Mouse (Mus musculus) CH12.LX (cell line): ENCODE data around the gene Pou5f1. TPM values are rescaled to one million over a fixed set of nuclear protein-coding genes. Genes with fewer than 3 reads are reported as not detected.

ENCODE experiments used
- DNase-seq: peaks from one replicate; pipeline ENCODE4 v3.0.0-alpha.2; 2013; ENCODE audit errors: extremely low read depth
- H3K27ac ChIP-seq: 2 replicates; pipeline ENCODE4 v1.5.1; 2012; ENCODE audit warnings: low read depth, mild to moderate bottlenecking, control low read depth, moderate library complexity; ENCODE audit not compliant: insufficient read depth
- H3K27me3 ChIP-seq: replicated peaks from 2 replicates; pipeline ENCODE3; 2012; ENCODE audit warnings: inconsistent platforms
- H3K36me3 ChIP-seq, 2 experiments: replicated peaks in 1 of 2; 2 replicates each; pipeline versions ENCODE3 to v1.6.1; 2012; ENCODE audit warnings: inconsistent platforms in 1 of 2, low read length in 1 of 2, mild to moderate bottlenecking in 1 of 2, mixed read lengths in 1 of 2, moderate library complexity in 1 of 2; ENCODE audit not compliant: control insufficient read depth in 1 of 2, insufficient read depth in 1 of 2
- H3K4me1 ChIP-seq, 2 experiments: 2 replicates each; pipeline ENCODE4 v1.6.1; 2012; ENCODE audit warnings: inconsistent platforms in 1 of 2, moderate library complexity in 1 of 2; ENCODE audit not compliant: insufficient read depth in 2 of 2, control insufficient read depth in 1 of 2
- H3K4me2 ChIP-seq: 2 replicates; pipeline ENCODE4 v1.6.1; 2012; ENCODE audit warnings: low read depth, mild to moderate bottlenecking, control low read depth; ENCODE audit not compliant: poor library complexity, insufficient read depth, severe bottlenecking
- H3K4me3 ChIP-seq, 3 experiments: fragments of 150-350 bp in 1 of 3; sonication (generic) in 1 of 3; replicated peaks in 1 of 3; 2 replicates each; pipeline versions ENCODE3 to v1.5.1; 2011 to 2012; ENCODE audit warnings: low read depth in 2 of 3, low read length in 2 of 3, mild to moderate bottlenecking in 2 of 3, moderate library complexity in 2 of 3, control low read depth in 1 of 3, improper control_type of control experiment in 1 of 3, inconsistent platforms in 1 of 3, mixed read lengths in 1 of 3; ENCODE audit not compliant: poor library complexity in 1 of 3
- H3K79me2 ChIP-seq: replicated peaks from 2 replicates; pipeline ENCODE4 v1.6.1; 2012; ENCODE audit warnings: mild to moderate bottlenecking, moderate library complexity; ENCODE audit not compliant: control insufficient read depth, poor library complexity, insufficient read depth, severe bottlenecking; ENCODE audit errors: extremely low read depth
- H3K9ac ChIP-seq: 2 replicates; pipeline ENCODE4 v1.6.1; 2012; ENCODE audit warnings: low read depth, mild to moderate bottlenecking, control low read depth, moderate library complexity; ENCODE audit not compliant: insufficient read depth
- H3K9me3 ChIP-seq: replicated peaks from 2 replicates; pipeline ENCODE3; 2012; ENCODE audit warnings: low read length, inconsistent platforms, mixed read lengths
- CHD1 ChIP-seq: IDR thresholded peaks from 2 replicates; pipeline ENCODE4 v1.6.1; 2012; ENCODE audit warnings: low read depth, low read length, improper control_type of control experiment, inconsistent platforms
- CTCF ChIP-seq, 2 experiments: IDR thresholded peaks in 1 of 2; conservative IDR thresholded peaks in 1 of 2; 2 replicates each; pipeline ENCODE4 v1.5.1; 2011 to 2012; ENCODE audit warnings: low read depth in 2 of 2, low read length in 2 of 2, improper control_type of control experiment in 1 of 2, inconsistent platforms in 1 of 2, mild to moderate bottlenecking in 1 of 2, moderate library complexity in 1 of 2
- E2F4 ChIP-seq: IDR thresholded peaks from 2 replicates; pipeline ENCODE4 v1.6.1; 2011; ENCODE audit warnings: low read depth, low read length, improper control_type of control experiment; ENCODE audit not compliant: insufficient replicate concordance
- ELF1 ChIP-seq: IDR thresholded peaks from 2 replicates; pipeline ENCODE4 v1.6.1; 2014; ENCODE audit warnings: low read depth, mild to moderate bottlenecking, inconsistent platforms, low read length, improper control_type of control experiment
- ETS1 ChIP-seq: conservative IDR thresholded peaks from 2 replicates; pipeline ENCODE4 v1.6.1; 2012; ENCODE audit warnings: low read depth, mild to moderate bottlenecking, inconsistent platforms, low read length, improper control_type of control experiment, moderate library complexity
- HCFC1 ChIP-seq: IDR thresholded peaks from 2 replicates; pipeline ENCODE4 v1.6.1; 2012; ENCODE audit warnings: low read depth, mild to moderate bottlenecking, inconsistent platforms, low read length, improper control_type of control experiment
- IRF4 ChIP-seq: IDR thresholded peaks from 2 replicates; pipeline ENCODE4 v1.6.1; 2014; ENCODE audit warnings: low read depth, mild to moderate bottlenecking, inconsistent platforms, low read length, improper control_type of control experiment
- MAFK ChIP-seq: IDR thresholded peaks from 2 replicates; pipeline ENCODE4 v1.6.1; 2011; ENCODE audit warnings: low read length, improper control_type of control experiment; ENCODE audit not compliant: insufficient replicate concordance
- MEF2A ChIP-seq: IDR thresholded peaks from 2 replicates; pipeline ENCODE4 v1.6.1; 2014; ENCODE audit warnings: low read depth, mild to moderate bottlenecking, inconsistent platforms, low read length, improper control_type of control experiment, borderline replicate concordance
- MXI1 ChIP-seq: IDR thresholded peaks from 2 replicates; pipeline ENCODE4 v1.6.1; 2011; ENCODE audit warnings: mild to moderate bottlenecking, low read depth, low read length, improper control_type of control experiment
- NELFE ChIP-seq: IDR thresholded peaks from 2 replicates; pipeline ENCODE4 v1.6.1; 2011; ENCODE audit warnings: low read depth, low read length, improper control_type of control experiment
- NRF1 ChIP-seq: IDR thresholded peaks from 2 replicates; pipeline ENCODE4 v1.6.1; 2014; ENCODE audit warnings: low read depth, mild to moderate bottlenecking, inconsistent platforms, low read length, improper control_type of control experiment, moderate library complexity
- PAX5 ChIP-seq: IDR thresholded peaks from 2 replicates; pipeline ENCODE4 v1.6.1; 2012; ENCODE audit warnings: low read length, inconsistent platforms, mixed read lengths
- POLR2AphosphoS2 ChIP-seq: IDR thresholded peaks from 2 replicates; pipeline ENCODE4 v1.6.1; 2011; ENCODE audit warnings: low read depth, low read length, improper control_type of control experiment
- RAD21 ChIP-seq: IDR thresholded peaks from 2 replicates; pipeline ENCODE4 v1.6.1; 2011; ENCODE audit warnings: low read depth, mild to moderate bottlenecking, low read length, improper control_type of control experiment, moderate library complexity
- SIN3A ChIP-seq: IDR thresholded peaks from 2 replicates; pipeline ENCODE4 v1.6.1; 2012; ENCODE audit warnings: low read length, improper control_type of control experiment, inconsistent platforms
- TBP ChIP-seq: conservative IDR thresholded peaks from 2 replicates; pipeline ENCODE4 v1.6.1; 2011; ENCODE audit warnings: low read depth, low read length, improper control_type of control experiment
- USF2 ChIP-seq: conservative IDR thresholded peaks from 2 replicates; pipeline ENCODE4 v1.6.1; 2011; ENCODE audit warnings: low read depth, low read length, improper control_type of control experiment
- ZNF384 ChIP-seq: IDR thresholded peaks from 2 replicates; pipeline ENCODE4 v1.6.1; 2012; ENCODE audit warnings: low read depth, low read length, improper control_type of control experiment, inconsistent platforms
- dilution Hi-C: fragments of 300-500 bp; cut with MboI; formaldehyde crosslinking; loops from 2 replicates; pipeline ENCODE4 v1.14.3; 2020; ENCODE audit warnings: low sequenced_read_pairs; ENCODE audit not compliant: extremely low pct_unique_long_range_greater_than_20kb, extremely low pct_ligation_motif_present
- in situ Hi-C: fragments of 300-500 bp; cut with MboI; formaldehyde crosslinking; loops from 3 replicates; pipeline ENCODE4 v1.14.3; 2019; ENCODE audit warnings: low sequenced_read_pairs, low pct_ligation_motif_present, low pct_unique_long_range_greater_than_20kb, mixed read lengths
- polyA plus RNA-seq: library from polyadenylated mRNA; unstranded; fragments of >175 nt; gene quantifications from 2 replicates; pipeline ENCODE4 v1.2.1, GENCODE M21; 2012; ENCODE audit warnings: low read depth; ENCODE audit not compliant: insufficient read length
- total RNA-seq, 2 experiments: library from RNA; depleted of rRNA; stranded (reverse); fragments of 300-350 nt in 1 of 2; fragments of >200 nt in 1 of 2; gene quantifications; 2 replicates each; pipeline ENCODE4 v1.2.3; 2012 to 2014

Pou5f1 gene
- total and polyA plus RNA-seq, 3 experiments, result 0.13 TPM; not detected in 2

DNA sequence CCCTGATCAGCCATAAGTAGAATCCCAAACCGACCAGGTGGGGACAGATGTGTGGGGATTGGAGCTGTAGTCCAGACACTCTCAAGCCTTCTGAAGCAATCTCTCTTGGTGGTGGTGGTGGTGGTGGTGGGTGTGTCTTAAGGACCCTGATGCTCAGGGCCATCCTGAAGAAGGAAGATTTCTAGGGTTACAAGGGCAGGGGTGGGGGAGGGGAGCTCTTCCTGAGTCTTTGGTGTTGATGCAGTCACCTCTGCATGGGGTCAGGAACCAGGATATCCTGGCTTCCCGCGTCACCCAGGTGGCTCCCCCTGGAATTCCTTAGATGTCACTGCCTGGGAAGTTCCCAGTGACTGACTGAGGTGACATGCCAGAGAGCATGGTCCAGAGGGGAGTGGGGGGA lies 26.5 kb downstream of the Pou5f1 start:
- no peak for TF ChIP-seq PAX5
- TF ChIP-seq NRF1, result no peak
- no peak for TF ChIP-seq MAFK
- TF ChIP-seq SIN3A, result no peak
- no peak for TF ChIP-seq E2F4
- DNase-seq, result no peak
- no peak overlapping the region for H3K4me2 ChIP-seq
- H3K36me3 ChIP-seq, result peaks cover 17 to 42% of the 10 kb centered on the region in 2 experiments
- H3K4me1 ChIP-seq, result peaks cover 0 to 4% of the 10 kb centered on the region in 2 experiments; a peak in 1 of 4 replicates
- in situ Hi-C loops, result no loop called here
- no peak overlapping the region for H3K27ac ChIP-seq
- no peak overlapping the region for H3K9ac ChIP-seq
- no peaks in the 10 kb centered on the region for H3K9me3 ChIP-seq
- dilution Hi-C loops, result no loop called here
- no peaks in the 10 kb centered on the region for H3K79me2 ChIP-seq
- no peak overlapping the region for H3K4me3 ChIP-seq
- H3K27me3 ChIP-seq, result peaks cover under 1% of the 10 kb centered on the region

DNA sequence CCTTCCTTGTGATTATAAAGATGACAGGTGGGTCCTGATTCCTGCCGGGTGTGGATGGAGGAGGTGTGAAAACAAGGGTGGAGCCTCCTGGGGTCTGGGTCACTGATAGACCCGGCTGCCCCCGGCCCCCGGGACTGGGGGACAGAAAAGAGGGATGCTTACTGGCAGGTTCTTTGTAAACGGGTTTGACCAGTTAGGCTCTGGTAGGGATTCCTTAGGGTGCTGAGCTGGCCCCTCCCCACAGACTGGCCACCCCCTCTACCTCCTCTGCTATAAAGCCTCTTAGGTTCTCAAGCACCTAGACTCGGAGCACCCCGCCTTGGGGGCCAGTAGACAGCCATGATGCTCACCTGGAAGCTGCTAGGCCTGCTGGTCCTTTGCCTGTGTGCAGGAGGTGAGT lies 27.1 kb downstream of the Pou5f1 start, which contains the start of gene Psors1c2:
Gene Psors1c2, plus strand, starts transcription at position 301 of the 400 bp plus-strand sequence.
- Histone ChIP-seq H3K27ac (no peak within 1 kb of the TSS), H3K4me3 (no peak within 1 kb of the TSS), H3K4me1 (peaks cover 0 to 4% of the 10 kb centered on the region in 2 experiments; a peak in 1 of 4 replicates), H3K9me3 (no peaks in the 10 kb centered on the region), H3K4me2 (no peak within 1 kb of the TSS), H3K9ac (no peak within 1 kb of the TSS), H3K36me3 (peaks cover 15 to 37% of the 10 kb centered on the region in 2 experiments), H3K79me2 (no peaks in the 10 kb centered on the region), H3K27me3 (peaks cover 2% of the 10 kb centered on the region)
- no peak for TF ChIP-seq MAFK
- no peak for TF ChIP-seq IRF4
- TF ChIP-seq USF2, result no peak
- no peak for TF ChIP-seq TBP
- TF ChIP-seq CHD1, result no peak
- TF ChIP-seq POLR2AphosphoS2, result no peak
- no peak for TF ChIP-seq NELFE
- TF ChIP-seq ETS1, result no peak
- TF ChIP-seq MEF2A, result no peak
- TF ChIP-seq HCFC1, result no peak
- no peak for TF ChIP-seq MXI1
- TF ChIP-seq CTCF (conservative IDR thresholded peaks at IDR 0.05 in 1 of 2, IDR thresholded peaks at IDR 0.05 in 1 of 2; ENCODE audit: low read depth in 2 of 2, low read length in 2 of 2), result no peak
- TF ChIP-seq RAD21, result no peak
- TF ChIP-seq ZNF384, result no peak
- no peak for TF ChIP-seq ELF1
- TF ChIP-seq NRF1, result no peak
- in situ Hi-C loops, result no loop called here
- dilution Hi-C loops, result no loop called here
- no peak for DNase-seq
